ENCODE assay signal across 19 mouse cellular contexts in the genomic region with DNA sequence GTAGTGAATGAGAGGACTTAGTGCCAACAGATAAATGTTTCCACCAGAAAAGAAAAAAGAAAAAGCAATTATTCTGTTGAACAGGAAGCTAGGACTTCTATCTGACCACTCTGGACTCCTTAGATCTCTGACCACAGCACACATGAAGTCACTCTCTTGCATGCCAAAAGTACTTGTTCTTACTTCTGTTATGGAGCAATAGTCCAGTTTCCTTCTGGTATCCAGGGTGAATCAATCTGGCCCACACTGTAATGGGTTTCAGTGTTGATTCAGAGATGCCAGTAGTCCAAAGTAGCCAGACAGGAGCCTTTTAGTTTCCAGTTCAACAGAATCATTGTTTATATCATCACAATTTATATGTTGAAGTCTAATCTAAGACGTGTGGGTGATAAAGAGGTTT.
"Had no signal": no experiment of that assay in that cellular context is flagged by ENCODE, and none has a peak within 500 bp of the region (broad histone marks: within the 10 kb centered on the region; RNA-seq: fewer than 3 reads in every experiment).

No protein-coding gene starts in this region.

- H3K4me2 ChIP-seq: kidney, embryonic 15.5 days; lung, embryonic 14.5 days; midbrain, embryonic 12.5 days; neural tube, embryonic 12.5 days; neural tube, embryonic 15.5 days had no signal

- H3K9me3 ChIP-seq: kidney, embryonic 15.5 days; midbrain, embryonic 12.5 days; neural tube, embryonic 12.5 days; neural tube, embryonic 15.5 days had no signal

- H3K4me1 ChIP-seq: kidney, embryonic 15.5 days; midbrain, embryonic 12.5 days; neural tube, embryonic 12.5 days; neural tube, embryonic 15.5 days had no signal

- H3K27me3 ChIP-seq: kidney, embryonic 15.5 days; midbrain, embryonic 12.5 days; neural tube, embryonic 12.5 days; neural tube, embryonic 15.5 days had no signal

- H3K4me3 ChIP-seq: kidney, embryonic 15.5 days; left cerebral cortex, adult 2 months; midbrain, embryonic 12.5 days; neural tube, embryonic 12.5 days; neural tube, embryonic 15.5 days had no signal

- H3K36me3 ChIP-seq: kidney, embryonic 15.5 days; midbrain, embryonic 12.5 days; neural tube, embryonic 12.5 days; neural tube, embryonic 15.5 days had no signal

- H3K27ac ChIP-seq: kidney, embryonic 15.5 days; left cerebral cortex, adult 2 months; liver, embryonic 14.5 days; midbrain, embryonic 12.5 days; neural tube, embryonic 12.5 days; neural tube, embryonic 15.5 days had no signal

- H3K9ac ChIP-seq: kidney, embryonic 15.5 days; liver, embryonic 14.5 days; liver, postnatal 0 days; lung, embryonic 14.5 days; midbrain, embryonic 12.5 days; neural tube, embryonic 12.5 days; neural tube, embryonic 15.5 days had no signal

- ATAC-seq: liver, postnatal 0 days; midbrain, embryonic 16.5 days had no signal

- DNase-seq: kidney, adult 11 months; kidney, adult 8-10 months; kidney, postnatal 10 days; kidney, postnatal 36 days; layer of hippocampus, postnatal 36 days; liver, postnatal 0 days; lung, embryonic 14.5 days; lung, postnatal 10 days; lung, postnatal 4 days; right cerebral cortex, postnatal 25 days; thymus, adult 18-20 months; thymus, postnatal 36 days had no signal
